Mouse (Mus musculus): ENCODE data around the gene Spcs2. TPM values are rescaled to one million over a fixed set of nuclear protein-coding genes. Genes with fewer than 3 reads are reported as not detected.

Spcs2 gene
- polyA plus RNA-seq, 1 experiment: 104 TPM

DNA sequence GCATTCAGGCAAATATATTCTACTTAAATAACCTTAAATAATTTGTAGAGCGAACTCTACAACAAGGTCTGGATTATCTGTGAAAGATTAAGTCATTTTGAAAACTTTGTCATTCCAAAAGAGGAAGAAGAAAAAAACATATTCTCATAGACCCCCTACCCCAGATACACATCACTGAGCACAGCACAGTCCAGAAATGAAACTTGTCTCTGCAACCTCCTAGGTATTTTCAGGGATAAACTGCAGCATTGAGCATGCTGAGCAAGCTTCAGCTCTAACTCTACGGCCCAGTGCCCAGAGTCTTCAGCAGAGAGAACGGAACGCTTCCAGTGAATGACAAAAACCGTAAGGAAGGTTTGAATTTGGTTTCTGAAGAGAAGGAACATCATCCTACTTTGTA is 12.7 kb downstream of the Spcs2 start:
- TF ChIP-seq POLR2A (IDR thresholded peaks at IDR 0.05; ENCODE audit: insufficient read depth, low read length) (no peak), CTCF (IDR thresholded peaks at IDR 0.05; ENCODE audit: low read depth, low read length) (no peak), EP300 (IDR thresholded peaks at IDR 0.05; ENCODE audit: insufficient read depth, low read depth, low read length) (no peak)
- Histone ChIP-seq H3K27ac (ENCODE audit: insufficient read depth, low read length) (no peak overlapping the region), H3K4me1 (ENCODE audit: control insufficient read depth, insufficient read depth, low read length) (no peaks in the 10 kb centered on the region), H3K9me3 (replicated peaks; ENCODE audit: control insufficient read depth, insufficient read depth, low read length, poor library complexity, severe bottlenecking) (no peaks in the 10 kb centered on the region), H3K36me3 (ENCODE audit: control insufficient read depth, insufficient read depth, low read length, poor library complexity, severe bottlenecking) (peaks cover 42% of the 10 kb centered on the region), H3K4me3 (ENCODE audit: low read depth, low read length) (no peak overlapping the region), H3K9ac (ENCODE audit: low read depth, poor library complexity, severe bottlenecking) (no peak overlapping the region), H3K27me3 (ENCODE audit: control insufficient read depth, insufficient read depth, low read length, poor library complexity, severe bottlenecking) (no peaks in the 10 kb centered on the region)

DNA sequence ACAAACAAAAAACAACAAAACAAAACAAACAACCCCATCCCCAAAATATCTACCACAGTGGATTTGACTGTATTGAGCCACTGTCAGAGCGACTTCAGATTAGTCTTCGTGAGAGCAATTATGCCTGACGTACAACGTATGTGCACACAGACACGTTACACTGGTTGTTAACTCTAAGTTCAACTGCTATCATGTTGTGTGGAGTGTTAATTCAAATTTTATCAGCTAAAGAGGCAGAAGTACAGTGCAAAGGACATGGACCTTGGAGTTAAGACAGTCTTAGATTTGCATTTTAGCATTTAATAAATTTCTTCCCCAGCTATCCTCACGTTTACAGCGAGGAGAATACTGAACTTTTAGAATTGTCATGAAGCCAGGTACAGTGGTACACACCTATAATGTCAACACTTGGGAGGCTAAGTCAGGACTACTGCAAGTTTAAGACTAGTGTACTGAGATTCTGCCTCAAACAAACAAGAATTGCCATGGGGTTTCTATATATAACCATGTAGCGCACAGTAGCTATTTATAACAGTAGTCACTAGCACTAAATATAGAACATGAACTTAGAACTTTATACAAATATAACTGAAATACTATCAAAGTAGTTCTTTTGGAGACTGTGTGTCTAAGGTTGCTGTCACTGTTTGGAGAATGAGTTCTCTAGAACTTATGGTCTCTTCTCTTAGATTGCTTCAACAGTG is 17.6 kb downstream of the Spcs2 start:
- Histone ChIP-seq H3K27me3 (ENCODE audit: control insufficient read depth, insufficient read depth, low read length, poor library complexity, severe bottlenecking) (no peaks in the 10 kb centered on the region), H3K27ac (ENCODE audit: insufficient read depth, low read length) (no peak overlapping the region), H3K9me3 (replicated peaks; ENCODE audit: control insufficient read depth, insufficient read depth, low read length, poor library complexity, severe bottlenecking) (no peaks in the 10 kb centered on the region), H3K4me3 (ENCODE audit: low read depth, low read length) (no peak overlapping the region), H3K4me1 (ENCODE audit: control insufficient read depth, insufficient read depth, low read length) (no peaks in the 10 kb centered on the region), H3K9ac (ENCODE audit: low read depth, poor library complexity, severe bottlenecking) (no peak overlapping the region), H3K36me3 (ENCODE audit: control insufficient read depth, insufficient read depth, low read length, poor library complexity, severe bottlenecking) (peaks cover 56% of the 10 kb centered on the region)
- TF ChIP-seq EP300 (IDR thresholded peaks at IDR 0.05; ENCODE audit: insufficient read depth, low read depth, low read length) (no peak), CTCF (IDR thresholded peaks at IDR 0.05; ENCODE audit: low read depth, low read length) (no peak), POLR2A (IDR thresholded peaks at IDR 0.05; ENCODE audit: insufficient read depth, low read length) (no peak)

DNA sequence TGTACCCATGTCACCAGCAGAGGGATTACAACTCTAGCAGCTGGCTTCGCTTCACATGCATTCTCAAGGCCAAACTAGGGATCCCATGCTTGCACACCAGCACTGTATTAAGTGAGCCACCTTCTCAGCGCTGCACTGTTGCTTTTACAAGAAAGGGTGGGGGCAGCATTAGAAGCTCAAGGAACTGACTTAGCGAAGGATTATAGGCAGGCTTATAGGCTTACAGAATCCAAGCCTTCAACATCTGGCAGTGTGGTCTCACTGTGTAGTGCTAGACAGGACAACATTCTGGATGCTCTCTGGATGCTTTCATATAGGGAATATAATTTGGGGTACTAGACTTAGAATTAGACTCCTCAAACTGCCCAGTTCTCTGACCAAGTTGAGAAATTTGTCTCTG is 25.0 kb downstream of the Spcs2 start:
- Histone ChIP-seq H3K27ac (ENCODE audit: insufficient read depth, low read length) (no peak overlapping the region), H3K4me1 (ENCODE audit: control insufficient read depth, insufficient read depth, low read length) (no peaks in the 10 kb centered on the region), H3K4me3 (ENCODE audit: low read depth, low read length) (no peak overlapping the region), H3K27me3 (ENCODE audit: control insufficient read depth, insufficient read depth, low read length, poor library complexity, severe bottlenecking) (no peaks in the 10 kb centered on the region), H3K9ac (ENCODE audit: low read depth, poor library complexity, severe bottlenecking) (no peak overlapping the region), H3K36me3 (ENCODE audit: control insufficient read depth, insufficient read depth, low read length, poor library complexity, severe bottlenecking) (peaks cover 31% of the 10 kb centered on the region), H3K9me3 (replicated peaks; ENCODE audit: control insufficient read depth, insufficient read depth, low read length, poor library complexity, severe bottlenecking) (no peaks in the 10 kb centered on the region)
- TF ChIP-seq POLR2A (IDR thresholded peaks at IDR 0.05; ENCODE audit: insufficient read depth, low read length) (no peak), CTCF (IDR thresholded peaks at IDR 0.05; ENCODE audit: low read depth, low read length) (no peak), EP300 (IDR thresholded peaks at IDR 0.05; ENCODE audit: insufficient read depth, low read depth, low read length) (no peak)

DNA sequence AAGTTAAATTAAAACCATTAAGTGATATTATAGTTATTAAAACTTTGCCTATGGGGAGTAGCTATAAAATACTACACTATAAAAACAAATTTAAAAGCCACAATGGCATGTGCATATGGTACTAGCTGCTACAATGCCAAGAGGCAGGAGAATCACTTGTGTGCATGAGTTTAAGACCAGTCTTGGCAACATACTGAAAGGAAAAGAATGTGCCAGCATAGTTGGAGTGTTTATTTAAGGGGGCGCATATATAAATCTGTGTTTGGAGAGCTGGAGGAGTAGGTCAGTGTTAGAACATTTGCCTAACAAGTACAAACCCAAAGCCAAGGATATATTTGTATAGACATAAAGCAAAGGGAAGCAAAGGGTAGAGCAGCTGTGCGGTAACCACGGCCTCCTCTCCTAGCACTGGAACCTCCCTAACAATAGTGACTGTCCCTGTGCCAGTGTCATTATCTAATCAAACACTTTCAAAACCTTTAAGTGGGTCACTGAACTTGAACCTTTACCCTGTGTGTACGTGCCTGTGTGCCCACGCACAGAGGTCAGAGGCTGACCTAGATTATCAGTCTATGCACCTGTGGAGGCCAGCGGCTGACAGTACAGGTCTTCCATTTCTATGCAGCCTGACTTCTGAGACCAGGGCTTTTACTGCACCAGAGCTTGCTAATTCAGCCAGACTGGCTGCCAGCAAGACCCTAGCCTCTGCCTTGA is 25.7 kb downstream of the Spcs2 start:
- H3K27me3 ChIP-seq (ENCODE audit: control insufficient read depth, insufficient read depth, low read length, poor library complexity, severe bottlenecking): no peaks in the 10 kb centered on the region
- H3K27ac ChIP-seq (ENCODE audit: insufficient read depth, low read length): no peak overlapping the region
- H3K4me1 ChIP-seq (ENCODE audit: control insufficient read depth, insufficient read depth, low read length): no peaks in the 10 kb centered on the region
- TF ChIP-seq CTCF (IDR thresholded peaks at IDR 0.05; ENCODE audit: low read depth, low read length) (no peak), POLR2A (IDR thresholded peaks at IDR 0.05; ENCODE audit: insufficient read depth, low read length) (no peak), EP300 (IDR thresholded peaks at IDR 0.05; ENCODE audit: insufficient read depth, low read depth, low read length) (no peak)
- H3K36me3 ChIP-seq (ENCODE audit: control insufficient read depth, insufficient read depth, low read length, poor library complexity, severe bottlenecking): peaks cover 29% of the 10 kb centered on the region
- no peaks in the 10 kb centered on the region for H3K9me3 ChIP-seq (replicated peaks; ENCODE audit: control insufficient read depth, insufficient read depth, low read length, poor library complexity, severe bottlenecking)
- no peak overlapping the region for H3K9ac ChIP-seq (ENCODE audit: low read depth, poor library complexity, severe bottlenecking)
- H3K4me3 ChIP-seq (ENCODE audit: low read depth, low read length): no peak overlapping the region

DNA sequence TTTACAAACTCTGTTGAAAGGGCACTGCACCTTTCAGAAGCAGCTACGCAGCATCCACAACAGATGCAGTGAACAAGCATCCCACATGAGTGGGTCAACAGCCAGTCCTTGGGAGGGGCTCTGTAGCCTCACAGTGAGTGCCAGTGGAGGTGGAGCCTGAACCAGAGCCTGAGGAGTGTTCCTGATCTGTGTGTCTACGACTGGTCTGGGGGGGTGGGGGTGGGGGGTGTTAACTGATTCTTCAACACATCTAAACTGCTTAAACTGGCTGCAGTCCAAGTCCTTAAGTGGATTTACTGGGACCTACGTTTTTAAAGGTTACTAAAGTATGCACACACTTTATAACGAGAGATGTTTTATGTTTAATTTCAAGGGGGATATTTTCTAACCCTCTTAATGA is 26.5 kb downstream of the Spcs2 start:
- H3K9ac ChIP-seq (ENCODE audit: low read depth, poor library complexity, severe bottlenecking): no peak overlapping the region
- no peaks in the 10 kb centered on the region for H3K27me3 ChIP-seq (ENCODE audit: control insufficient read depth, insufficient read depth, low read length, poor library complexity, severe bottlenecking)
- peaks cover 26% of the 10 kb centered on the region for H3K36me3 ChIP-seq (ENCODE audit: control insufficient read depth, insufficient read depth, low read length, poor library complexity, severe bottlenecking)
- H3K27ac ChIP-seq (ENCODE audit: insufficient read depth, low read length): no peak overlapping the region
- H3K9me3 ChIP-seq (replicated peaks; ENCODE audit: control insufficient read depth, insufficient read depth, low read length, poor library complexity, severe bottlenecking): no peaks in the 10 kb centered on the region
- no peak for TF ChIP-seq EP300 (IDR thresholded peaks at IDR 0.05; ENCODE audit: insufficient read depth, low read depth, low read length)
- TF ChIP-seq POLR2A (IDR thresholded peaks at IDR 0.05; ENCODE audit: insufficient read depth, low read length): no peak
- no peak for TF ChIP-seq CTCF (IDR thresholded peaks at IDR 0.05; ENCODE audit: low read depth, low read length)
- no peaks in the 10 kb centered on the region for H3K4me1 ChIP-seq (ENCODE audit: control insufficient read depth, insufficient read depth, low read length)
- no peak overlapping the region for H3K4me3 ChIP-seq (ENCODE audit: low read depth, low read length)

DNA sequence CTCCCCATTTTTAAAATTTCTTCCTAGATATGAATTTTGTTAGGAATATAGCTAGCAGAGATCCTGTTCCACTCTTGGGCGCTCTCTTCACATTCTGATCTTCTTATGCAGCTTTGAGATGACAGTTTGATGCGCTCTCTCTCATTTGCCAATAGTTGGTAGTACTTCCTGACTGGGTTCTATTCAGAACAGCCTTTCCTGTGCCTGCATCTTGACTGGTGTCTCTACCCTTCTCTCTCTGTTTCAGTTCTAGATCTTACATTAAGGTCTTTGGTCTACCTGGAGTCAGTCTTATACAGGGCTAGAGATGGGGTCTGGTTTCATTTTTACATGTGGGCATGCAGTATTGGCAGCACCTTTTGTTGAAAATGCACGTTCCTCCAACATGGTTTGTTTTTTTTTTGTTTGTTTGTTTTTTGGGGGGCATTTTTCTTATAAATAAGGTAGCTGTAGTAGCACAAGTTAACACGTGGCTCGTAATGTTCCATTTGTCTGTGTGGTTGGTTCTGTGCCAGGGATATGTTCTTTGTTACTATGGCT is 28.9 kb downstream of the Spcs2 start:
- Histone ChIP-seq H3K27ac (ENCODE audit: insufficient read depth, low read length) (no peak overlapping the region), H3K4me3 (ENCODE audit: low read depth, low read length) (no peak overlapping the region), H3K4me1 (ENCODE audit: control insufficient read depth, insufficient read depth, low read length) (no peaks in the 10 kb centered on the region), H3K36me3 (ENCODE audit: control insufficient read depth, insufficient read depth, low read length, poor library complexity, severe bottlenecking) (peaks cover 10% of the 10 kb centered on the region), H3K9me3 (replicated peaks; ENCODE audit: control insufficient read depth, insufficient read depth, low read length, poor library complexity, severe bottlenecking) (no peaks in the 10 kb centered on the region), H3K9ac (ENCODE audit: low read depth, poor library complexity, severe bottlenecking) (no peak overlapping the region), H3K27me3 (ENCODE audit: control insufficient read depth, insufficient read depth, low read length, poor library complexity, severe bottlenecking) (no peaks in the 10 kb centered on the region)
- TF ChIP-seq POLR2A (IDR thresholded peaks at IDR 0.05; ENCODE audit: insufficient read depth, low read length) (no peak), CTCF (IDR thresholded peaks at IDR 0.05; ENCODE audit: low read depth, low read length) (no peak), EP300 (IDR thresholded peaks at IDR 0.05; ENCODE audit: insufficient read depth, low read depth, low read length) (no peak)
